Mouse (Mus musculus): Measurements from ENCODE around the gene Tspan13.

Gene Tspan13

GRCm38 (mm10) chr12:35977633-35978246 lies 64.6 kb downstream of the Tspan13 start:
- DNase-seq (ENCODE audit: low spot score in 2 of 2), result no peak

DNA sequence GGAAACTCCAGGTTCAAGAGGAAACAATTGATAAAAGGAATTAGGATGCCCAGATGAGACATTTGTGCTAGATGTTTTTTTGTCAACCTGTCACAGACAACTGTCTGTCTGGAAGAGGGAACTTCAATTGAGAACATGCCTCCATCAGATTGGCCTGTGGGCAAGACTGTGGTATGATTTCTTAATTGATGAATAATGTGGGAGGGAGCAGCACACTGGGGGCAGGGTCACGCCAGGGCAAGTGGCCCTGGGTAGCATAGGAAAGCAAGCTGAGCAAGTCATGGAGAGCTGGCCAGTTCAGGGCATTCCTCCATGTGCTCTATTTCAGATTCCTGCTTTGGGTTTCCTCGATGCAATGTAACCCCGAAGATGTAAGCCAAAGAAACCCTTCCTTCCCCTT lies 66.4 kb downstream of the Tspan13 start:
- DNase-seq (ENCODE audit: low spot score in 2 of 2), result no peak

DNA sequence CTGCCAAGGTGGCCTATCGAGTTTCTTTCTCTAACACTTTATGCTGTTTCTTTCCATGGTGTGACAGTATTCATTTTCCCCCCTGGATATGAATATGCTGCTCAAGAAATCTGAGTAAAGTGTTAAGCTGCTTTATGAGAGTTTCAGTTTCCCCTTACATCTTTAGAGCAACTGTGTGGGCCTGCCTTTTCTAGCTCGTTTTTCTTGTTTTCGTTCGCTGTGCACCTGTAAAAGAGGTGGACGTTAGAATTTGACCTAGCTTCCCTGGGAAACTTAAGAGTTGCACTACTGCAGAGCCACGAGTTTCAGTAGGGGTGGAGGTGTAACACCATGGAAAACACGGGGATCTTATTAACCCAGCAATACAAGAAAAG lies 75.5 kb downstream of the Tspan13 start:
- DNase-seq (ENCODE audit: low spot score in 2 of 2), result no peak

GRCm38 (mm10) chr12:35966098-35966767 lies 76.1 kb downstream of the Tspan13 start:
- DNase-seq (ENCODE audit: low spot score in 2 of 2), result no peak
